Mouse (Mus musculus) gastrocnemius, postnatal 10 days (tissue): ENCODE data around the gene Exosc8. TPM values are rescaled to one million over a fixed set of nuclear protein-coding genes. Genes with fewer than 3 reads are reported as not detected.
"Not testable (repeated sequence)": the region's sequence is repeated elsewhere in the genome, so short reads cannot be mapped to it uniquely, and the experiment has no call there.

Experiments used
- DNase-seq: peaks from one replicate; pipeline ENCODE4 v3.0.0; 2021; ENCODE audit warnings: mixed read lengths
- total RNA-seq, 2 experiments: library from RNA; stranded (reverse); gene quantifications; 2 replicates each; pipeline ENCODE4 v1.2.3; 2021

The Exosc8 gene
- total RNA-seq, 2 experiments from 2014 or later = 13.9 to 23.7 TPM

DNA sequence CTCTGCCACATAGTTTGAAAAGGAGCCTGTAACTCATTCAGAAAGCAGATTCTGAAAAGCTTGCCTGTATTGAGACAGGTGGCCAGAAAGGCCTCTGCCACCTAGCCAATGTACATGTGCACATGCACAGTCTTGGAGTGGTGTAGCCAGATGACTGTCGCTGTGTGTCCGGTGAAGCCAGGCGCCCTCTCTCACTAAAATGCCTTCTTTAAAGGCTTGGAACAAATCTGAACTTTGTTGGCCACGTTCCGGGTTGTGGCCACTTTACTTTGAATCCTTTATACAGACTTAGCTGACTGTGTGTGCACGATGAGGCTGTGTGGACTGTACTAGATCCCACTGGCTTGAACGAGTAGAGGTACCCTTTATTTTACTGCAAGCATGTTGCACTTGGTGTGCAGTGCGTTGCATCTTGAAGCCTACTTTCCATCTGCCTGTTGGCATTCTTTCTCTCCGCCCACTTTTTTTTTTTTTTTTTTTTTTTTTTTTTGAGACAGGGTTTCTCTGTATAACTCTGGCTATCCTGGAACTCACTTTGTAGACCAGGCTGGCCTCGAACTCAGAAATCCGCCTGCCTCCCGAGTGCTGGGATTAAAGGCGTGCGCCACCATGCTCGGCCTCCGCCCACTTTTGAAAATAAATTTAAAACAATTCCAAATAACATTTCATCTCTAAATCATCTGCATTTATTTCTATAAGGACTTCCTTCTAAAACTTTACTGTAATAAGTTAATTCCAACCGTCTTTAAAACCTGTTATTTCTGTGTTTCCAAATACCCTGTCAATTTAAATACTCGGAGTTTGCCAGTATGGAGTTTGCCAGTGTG, 1.1 kb upstream of the Exosc8 start:
- DNase-seq = no peak

DNA sequence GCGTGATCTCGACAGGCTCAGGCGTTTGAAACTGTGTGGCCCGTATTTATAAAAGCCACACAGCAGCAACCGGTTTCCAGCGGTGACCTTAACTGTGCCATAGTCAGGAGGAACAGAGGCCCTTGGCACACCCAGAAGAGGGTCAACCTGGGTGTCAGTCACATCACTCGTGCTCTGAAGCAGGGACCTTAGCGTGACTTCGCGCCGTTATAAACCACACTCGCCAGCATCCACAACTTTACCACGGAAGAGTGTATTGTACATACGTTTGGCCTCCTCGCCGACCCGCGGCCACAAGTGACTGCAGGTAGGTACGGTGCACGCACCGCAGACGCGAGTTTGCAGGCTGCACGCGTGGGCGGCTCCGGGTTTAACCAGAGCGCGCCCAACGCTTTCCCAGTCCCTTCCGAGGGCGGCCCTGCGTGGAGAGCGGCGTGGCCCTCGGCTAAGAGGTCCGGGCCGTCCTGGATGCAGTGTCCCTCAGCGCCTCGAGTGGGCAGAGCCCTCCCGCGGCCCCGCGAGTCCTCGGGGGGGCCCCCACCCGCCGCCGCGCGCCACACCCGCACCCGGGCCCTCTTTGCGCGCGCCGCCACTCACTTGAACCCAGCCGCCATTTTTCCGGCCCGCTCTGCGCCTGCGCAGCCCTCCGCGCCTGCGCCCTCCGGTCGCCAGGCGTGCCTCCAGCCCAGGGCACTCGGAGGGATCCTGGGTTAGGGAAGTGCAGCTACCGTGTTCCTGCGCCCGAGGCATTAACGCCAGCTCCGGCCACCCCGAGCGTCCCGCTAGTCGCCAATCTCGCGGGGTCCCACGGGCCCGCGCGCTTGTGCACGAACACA, 564 bp downstream of the Exosc8 start:
- peak; percentile 93 for DNase-seq

DNA sequence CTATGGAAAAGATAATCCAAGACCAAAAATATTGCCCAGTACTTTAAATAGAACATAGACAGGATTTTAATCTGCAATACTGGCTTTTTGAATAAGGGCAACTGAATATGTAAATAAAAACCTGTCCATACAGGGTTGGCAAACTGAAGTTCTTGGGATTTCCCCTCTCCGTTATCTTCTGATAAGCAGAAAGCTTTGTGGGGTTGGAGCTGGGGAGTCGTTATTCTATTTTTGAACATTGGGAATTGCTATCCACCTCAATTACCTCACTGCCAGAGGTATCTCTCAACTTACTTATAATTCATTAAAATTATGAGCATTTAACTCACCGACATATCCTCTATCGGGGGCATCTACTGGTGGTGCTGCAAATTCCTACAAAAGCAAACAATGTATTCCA, 2.8 kb downstream of the Exosc8 start:
- no peak for DNase-seq

DNA sequence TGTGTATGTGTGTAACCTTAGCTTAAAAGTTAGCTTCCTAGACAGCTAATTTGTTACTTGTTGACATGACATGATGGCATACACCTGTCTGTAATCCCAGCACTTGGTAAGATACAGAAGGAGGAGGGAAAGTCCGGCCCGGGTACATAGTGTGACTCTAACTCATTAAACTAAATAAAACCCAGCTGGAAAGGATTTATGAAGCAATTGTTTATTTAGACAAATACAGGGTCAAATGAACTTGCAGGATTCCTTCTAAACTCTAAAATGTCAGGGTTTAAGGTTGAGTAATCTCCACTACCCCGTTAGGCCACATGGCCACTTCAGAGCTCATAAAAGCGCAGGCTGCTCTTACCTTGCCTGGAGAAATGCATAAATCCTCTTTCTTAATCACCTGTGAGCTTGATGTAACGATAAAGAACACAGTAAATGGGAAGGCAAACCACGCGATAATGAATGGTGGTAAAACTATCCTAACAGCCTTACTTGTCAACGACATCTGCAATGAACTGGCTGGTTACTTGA, 3.5 kb downstream of the Exosc8 start:
- DNase-seq = no peak

DNA sequence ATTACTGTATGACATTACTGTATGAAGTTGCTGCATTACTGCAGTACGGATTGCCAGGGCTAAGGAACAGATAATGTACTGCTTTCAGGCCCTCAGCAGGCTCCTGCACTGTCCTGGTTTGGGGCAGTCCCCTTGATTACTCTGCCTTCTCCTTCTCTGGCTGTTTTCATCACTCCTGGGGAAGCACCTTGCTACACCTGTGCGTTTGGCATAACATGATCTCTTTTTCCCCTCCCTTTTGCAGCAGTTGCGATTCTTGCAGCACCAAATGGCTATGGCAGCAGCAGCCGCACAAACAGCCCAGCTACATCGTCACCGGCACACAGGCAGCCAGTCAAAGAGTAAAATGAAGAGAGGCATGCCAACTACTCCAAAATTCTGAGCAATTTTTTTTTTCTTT, 7.1 kb downstream of the Exosc8 start:
- no peak for DNase-seq

DNA sequence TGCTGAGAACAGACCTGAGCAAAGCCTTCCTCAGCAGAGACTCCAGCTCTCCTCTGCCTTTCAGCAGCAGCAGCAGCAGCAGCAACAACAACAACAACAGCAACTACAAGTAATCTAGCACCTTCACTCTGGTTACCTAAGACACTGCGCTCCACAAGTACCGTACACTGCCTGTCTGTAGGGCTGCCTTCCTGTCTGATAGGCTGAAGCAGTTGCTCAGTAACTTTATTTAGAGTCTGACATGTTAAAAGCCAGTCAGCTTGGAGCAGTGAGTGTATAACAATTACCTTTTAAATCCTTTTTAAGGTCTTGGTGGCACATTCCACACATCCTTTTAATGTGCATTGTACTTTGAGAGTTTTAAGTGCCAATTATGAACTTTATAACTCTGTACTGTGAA, 7.6 kb downstream of the Exosc8 start:
- no peak for DNase-seq

DNA sequence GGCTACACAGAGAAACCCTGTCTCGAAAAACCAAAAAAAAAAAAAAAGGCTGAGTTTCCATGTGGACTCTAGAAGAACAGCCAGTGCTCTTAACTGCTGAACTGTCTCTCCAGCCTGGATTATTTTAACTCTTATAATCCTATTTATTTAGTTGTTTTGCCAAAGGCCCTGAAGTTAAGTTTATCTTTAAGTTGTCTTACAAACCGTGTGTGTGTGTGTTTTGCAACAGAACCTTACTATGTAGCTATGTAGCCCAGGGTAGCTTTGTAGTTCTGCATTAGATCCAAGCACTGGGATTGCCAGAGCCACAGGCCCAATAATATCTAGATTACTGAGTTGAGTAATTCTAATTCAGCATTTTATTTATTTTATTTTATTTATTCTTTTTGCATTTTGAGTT, 9.8 kb downstream of the Exosc8 start:
- DNase-seq = no peak

DNA sequence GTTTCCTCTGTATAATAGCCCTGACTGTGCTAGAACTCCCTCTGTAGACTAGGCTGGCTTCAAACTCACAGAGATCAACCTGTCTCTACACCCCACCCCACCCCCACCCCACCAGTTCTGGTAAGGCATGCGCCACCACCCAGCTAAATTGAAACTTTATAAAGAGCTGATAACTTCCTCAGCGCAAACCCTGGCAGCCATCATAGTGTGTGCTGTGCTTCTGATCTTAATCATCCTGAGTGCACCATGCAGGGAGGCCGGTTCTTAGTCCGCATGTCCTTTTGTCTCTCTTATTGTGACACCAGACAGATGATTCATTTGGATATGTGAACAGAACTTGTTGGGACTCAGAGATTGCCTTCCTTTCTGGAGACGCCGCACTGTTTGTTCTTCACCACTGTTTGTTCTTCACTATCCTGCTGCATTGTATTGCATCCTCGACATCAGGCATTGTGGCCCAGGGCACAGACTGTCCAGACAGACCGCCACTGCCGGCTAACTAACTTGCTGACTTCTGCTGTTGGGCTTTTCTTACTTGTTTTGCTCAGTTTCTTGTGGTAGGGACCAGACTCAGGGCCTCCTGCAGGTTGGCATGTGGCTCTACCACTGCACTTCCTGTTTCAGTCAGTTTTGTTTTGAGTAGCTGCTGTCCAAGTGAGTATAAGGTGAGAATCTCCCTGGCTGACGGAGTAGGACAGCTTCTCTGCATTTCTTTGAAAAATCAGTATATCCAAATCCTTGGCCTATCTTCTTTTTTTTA, 11.3 kb downstream of the Exosc8 start:
- DNase-seq = no peak

DNA sequence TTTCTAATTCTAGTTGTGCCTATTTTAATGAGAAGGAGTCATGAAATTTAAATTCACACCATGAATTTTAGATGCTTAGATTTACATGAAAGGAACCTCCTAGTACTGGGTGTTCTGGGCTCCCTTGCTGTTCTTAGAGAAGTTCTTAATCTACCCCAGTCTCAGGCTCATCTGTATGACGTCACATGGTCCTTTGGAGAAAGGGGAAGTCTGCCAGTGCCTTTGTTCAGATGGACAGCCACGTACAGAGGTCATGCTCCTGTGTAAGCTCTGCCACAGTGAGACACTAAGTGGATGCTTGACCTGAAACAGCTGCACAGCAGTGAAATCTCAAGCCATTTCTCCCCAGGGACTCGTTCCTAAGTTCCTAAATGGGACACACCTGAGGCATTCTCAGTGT, 16.2 kb downstream of the Exosc8 start:
- DNase-seq = no peak

DNA sequence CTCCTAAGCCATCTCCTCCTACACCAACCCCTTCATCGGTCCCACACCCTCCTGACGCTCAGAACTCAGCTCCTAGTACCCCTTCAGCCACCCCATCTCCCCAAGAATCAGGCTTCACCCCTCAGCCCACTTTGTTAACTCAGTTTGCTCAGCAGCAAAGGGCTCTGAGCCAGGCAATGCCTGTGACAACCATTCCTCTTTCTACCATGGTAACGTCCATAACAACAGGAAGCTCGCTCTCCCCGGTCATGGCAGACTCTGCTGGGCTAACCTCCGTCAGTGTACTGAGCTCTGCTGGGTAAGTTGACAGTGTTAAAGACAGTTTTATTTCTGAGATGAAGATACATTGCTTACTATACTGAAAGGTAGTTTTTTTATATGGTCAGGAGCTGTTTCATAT, 17.8 kb downstream of the Exosc8 start:
- no peak for DNase-seq

DNA sequence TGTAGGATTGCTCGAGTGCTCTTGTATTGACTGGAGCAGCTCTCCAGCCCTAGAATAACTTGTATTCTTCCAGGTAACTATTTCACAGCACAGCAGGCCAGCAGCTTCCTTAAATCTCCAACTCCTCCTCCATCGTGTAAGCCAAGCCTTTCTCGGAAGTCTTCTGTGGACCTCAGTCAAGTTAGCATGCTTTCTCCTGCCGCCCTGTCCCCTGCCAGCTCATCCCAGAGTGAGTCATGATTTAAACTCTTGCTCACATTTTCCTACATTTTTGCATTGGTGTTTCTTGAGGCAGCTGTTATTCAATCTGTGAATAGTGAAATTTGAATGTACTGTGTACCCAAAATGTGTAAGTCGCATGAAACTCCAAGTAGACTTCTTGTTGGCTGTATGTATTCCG, 19.7 kb downstream of the Exosc8 start:
- DNase-seq = no peak

DNA sequence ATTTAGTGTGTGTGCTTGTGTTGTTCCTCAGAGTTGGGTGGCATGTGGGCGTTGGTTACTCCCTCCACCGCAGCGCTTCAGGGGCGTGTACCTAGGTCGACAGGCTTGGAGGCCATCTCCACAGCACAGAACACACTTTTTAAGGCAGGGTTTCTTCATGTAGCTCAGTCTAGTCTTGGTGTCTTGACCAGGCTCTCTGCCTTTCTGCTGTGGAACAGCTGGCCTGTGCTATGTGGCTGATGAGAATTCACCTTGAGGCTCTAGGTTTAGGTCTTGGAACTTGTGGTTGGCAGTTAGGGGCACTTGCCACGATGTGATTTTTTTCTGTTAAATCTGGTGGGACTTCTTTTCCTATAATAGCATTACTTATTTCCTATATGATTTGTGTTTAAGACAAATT, 20.9 kb downstream of the Exosc8 start, which contains the start of gene Gm21958:
Gm21958 (minus strand) TSS at position 101 of the 400 bp plus-strand sequence.
- no peak for DNase-seq

DNA sequence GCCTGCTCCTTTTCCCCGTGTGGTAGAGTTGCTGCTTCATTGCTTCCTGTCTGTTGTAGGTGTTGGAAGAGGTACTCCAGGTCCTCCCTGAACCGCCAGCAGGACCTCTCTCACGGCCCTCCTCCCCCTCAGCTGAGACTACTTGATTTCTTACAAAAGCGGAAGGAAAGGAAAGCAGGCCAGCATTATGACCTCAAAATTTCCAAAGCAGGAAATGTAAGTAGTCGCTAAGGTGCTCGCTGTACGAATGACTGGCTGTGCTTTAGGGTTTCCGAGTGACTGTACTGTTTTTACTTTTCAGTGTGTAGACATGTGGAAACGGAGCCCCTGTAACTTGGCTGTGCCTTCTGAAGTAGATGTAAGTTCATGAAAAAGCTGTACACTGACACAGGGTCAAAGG, 26.2 kb downstream of the Exosc8 start:
- no peak for DNase-seq

DNA sequence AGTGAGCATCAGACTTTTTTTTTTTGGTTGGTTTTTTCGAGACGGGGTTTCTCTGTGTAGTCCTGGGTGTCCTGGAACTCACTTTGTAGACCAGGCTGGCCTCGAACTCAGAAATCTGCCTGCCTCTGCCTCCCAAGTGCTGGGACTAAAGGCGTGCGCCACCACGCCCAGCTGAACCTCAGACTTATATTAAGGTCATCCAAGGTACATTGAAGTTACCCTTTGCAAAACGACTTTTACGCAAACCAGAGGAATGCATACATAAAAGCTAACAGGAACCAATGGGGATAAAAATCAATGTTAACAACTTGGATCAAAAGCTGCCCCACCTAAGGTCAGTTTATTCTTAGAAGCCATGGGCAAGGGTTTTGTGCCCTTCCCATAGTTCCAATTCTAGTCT, 31.1 kb downstream of the Exosc8 start:
- not testable (repeated sequence) for DNase-seq

DNA sequence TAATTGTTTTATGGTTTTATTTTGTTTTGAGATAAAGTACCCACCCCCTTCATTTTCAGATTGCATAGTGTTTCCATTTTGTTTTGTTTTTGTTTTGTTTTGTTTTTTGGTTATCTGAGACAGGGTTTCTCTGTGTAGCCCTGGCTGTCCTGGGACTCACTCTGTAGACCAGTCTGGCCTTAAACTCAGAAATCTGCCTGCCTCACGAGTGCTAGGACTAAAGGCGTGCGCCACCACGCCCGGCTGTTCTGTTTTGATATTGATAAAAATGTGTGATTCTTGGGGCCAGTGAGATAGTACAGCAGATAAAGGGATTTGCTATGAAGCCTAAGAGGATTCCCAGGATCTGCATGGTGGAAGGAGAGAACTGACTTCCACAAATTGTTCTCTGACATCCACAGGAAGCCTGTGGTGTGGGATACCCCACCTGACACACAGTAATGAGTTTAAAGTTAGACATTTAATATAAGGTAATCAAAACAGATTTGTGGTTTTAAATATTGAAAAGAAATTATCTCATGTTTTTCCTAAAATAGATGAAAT, 35.4 kb downstream of the Exosc8 start:
- no peak for DNase-seq

DNA sequence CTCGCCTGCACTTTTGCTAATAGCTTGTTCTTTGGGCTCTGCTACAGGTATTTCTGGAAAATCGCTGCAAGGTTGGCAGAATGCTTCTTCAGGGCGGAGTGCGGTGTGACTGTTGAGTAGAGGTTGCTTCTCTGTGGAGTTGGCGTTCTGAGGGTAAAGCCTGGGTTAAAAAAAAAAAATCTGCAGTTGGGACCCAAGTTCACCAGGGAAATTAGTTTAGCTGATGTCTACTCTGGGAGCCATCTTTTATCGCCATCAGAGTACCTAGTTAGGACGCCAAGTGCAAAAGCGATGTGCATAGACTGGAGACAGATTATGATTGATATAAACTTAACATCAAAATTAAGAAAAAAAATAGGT, 42.2 kb downstream of the Exosc8 start:
- no peak for DNase-seq

DNA sequence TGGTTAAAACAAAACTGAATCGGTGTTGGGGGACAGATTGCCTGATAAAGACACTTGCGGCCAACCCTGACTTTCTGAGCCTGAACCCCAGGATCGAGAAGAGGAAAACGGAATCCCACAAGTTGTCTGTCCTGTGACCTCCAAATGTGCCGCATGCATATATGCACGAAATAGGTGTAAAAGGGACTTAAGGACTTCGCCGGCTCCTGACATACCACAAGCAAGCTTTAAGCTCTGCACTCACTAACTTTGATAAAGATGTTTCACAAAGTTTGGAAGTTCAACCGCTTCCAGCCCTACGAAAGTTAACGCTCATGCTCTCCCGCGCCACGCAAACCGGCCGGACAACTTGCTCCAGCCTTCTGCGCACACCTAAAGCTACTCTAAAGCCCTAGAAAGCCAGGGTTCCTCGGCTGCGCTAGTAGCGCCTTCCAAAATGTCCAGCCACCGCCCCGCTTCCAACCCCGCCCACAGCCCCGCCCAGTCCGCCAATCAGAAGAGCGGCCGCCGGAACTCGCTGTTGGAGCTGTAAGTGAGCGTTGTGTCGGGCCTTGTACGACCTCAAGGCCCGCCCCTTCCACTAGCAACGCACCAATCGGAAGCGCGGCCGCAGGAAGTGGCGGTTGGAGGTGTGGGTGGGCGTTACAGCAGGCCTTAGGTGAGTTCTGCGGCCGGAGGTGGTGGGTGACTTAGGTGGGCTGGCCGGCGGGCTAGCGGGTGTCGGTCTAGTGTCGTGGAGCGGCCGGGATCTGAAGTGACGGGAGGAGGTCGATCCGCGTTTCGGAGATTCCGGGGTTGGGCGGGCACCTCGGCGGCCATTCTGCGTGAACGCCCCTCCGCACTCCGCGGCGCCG, 42.8 kb downstream of the Exosc8 start, which contains the start of gene Supt20:
Supt20 (plus strand) TSS at position 606 of the 854 bp plus-strand sequence.
- peak; percentile 90 for DNase-seq

DNA sequence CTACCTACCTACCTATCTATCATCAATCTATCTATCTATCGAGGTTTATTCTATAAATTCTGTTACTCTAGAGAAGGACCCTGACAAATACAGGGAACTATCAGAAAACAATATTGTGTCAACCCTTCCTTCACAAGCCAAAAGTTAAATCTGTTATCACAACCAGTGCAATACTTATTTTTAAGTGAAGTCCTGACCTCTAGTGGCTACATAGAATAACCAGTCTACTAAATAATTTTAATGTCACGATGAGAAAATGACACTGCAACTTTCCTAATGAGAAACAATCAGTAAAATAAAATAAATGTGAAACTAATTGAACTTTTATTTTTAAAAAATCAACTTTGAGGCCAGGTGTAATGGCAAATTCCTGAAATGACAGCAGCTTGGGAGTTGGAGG, 46.1 kb downstream of the Exosc8 start:
- no peak for DNase-seq

DNA sequence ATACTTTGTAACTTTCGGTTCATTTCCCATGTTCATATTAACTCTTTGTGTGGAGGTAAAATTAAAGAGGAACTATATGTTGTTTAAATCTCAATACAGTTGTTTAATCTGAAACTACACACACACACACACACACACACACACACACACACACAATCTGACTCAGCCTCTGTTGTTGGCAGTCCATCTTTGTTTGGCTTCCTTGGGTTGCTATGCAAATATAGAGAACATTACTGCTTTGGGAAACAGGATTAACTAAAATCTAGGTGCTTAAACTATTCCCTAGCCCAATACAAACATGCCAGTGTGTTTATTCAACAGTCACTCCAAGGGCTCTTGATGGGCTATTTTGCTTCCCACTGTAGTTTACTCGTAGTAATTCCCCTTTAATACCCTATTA, 47.9 kb downstream of the Exosc8 start:
- DNase-seq = no peak

DNA sequence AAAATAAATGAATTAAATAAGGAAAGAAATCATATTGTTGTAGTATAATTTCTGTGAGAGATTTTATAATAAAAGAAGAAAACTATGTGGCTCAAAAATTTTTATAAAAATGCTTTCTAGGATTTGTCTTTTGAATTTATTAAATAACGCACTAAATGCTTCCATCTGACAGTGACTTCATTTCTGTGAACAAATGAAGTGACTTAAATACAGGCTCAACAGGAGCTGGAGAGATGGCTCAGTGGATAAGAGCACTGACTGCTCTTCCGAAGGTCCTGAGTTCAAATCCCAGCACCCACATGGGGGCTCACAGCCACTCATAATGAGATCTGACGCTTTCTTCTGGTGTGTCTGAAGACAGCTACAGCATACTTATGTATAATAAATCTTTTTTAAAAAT, 50.0 kb downstream of the Exosc8 start:
- no peak for DNase-seq
